Mouse (Mus musculus) splenic B cell, adult 2 months (primary cell): Measurements from ENCODE around the gene Ldlrad2.

Source experiments
- DNase-seq: peaks from one replicate; pipeline ENCODE4 v3.0.0-alpha.2; 2011; ENCODE audit warnings: low read depth, low spot score
- H3K27me3 ChIP-seq: 2 replicates; pipeline ENCODE4 v1.6.1; 2012; ENCODE audit warnings: mild to moderate bottlenecking, low read length, moderate library complexity, mixed read lengths; ENCODE audit not compliant: control insufficient read depth, poor library complexity, insufficient read depth, severe bottlenecking
- H3K36me3 ChIP-seq: 2 replicates; pipeline ENCODE4 v1.6.1; 2012; ENCODE audit warnings: mild to moderate bottlenecking, low read length, moderate library complexity, mixed read lengths; ENCODE audit not compliant: control insufficient read depth, poor library complexity, insufficient read depth, severe bottlenecking

Ldlrad2 gene

DNA sequence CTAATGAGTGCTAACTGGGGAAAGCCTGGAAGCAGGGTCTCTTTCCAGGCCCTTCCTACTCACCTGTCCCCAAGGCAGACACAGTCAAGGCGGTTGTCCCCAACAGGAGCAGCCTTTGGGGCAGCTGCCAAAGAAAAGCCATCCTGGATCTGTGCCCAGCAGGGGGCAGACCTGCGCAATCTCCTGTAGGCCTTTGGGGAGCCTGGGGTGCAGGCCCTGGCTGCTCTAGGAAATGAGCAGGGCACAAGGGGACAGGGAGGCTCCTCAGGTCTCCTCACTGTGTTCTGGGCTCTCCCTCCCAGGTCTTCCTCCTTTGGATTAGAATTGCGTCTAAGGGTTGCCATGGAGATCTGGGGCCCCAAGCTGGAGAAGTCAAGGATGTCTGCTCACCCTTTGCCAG, 7.4 kb upstream of the Ldlrad2 start:
- peak; percentile 62 for DNase-seq
- Histone ChIP-seq H3K36me3 (no peaks in the 10 kb centered on the region), H3K27me3 (no peaks in the 10 kb centered on the region; the same call in 1 of the 2 replicates)

DNA sequence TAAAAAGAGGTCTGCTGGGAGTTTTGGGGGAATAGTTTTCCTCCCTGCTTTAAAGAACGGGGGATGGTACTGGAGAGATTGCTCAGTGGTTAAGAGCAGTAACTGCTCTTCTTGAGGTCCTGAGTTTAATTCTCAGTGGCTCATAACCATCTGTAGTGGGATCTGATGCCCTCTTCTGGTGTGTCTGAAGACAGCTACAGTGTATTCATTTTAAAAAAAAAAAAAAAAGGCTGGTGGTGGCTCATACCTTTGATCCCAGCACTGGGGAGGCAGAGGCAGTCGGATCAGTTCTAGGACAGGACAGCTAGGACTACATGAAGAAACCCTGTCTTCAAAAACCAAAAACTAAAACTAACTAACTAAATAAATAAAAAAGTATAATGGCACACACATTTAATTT, 5.9 kb upstream of the Ldlrad2 start:
- no peaks in the 10 kb centered on the region; the same call in 1 of the 2 replicates for H3K27me3 ChIP-seq
- no peaks in the 10 kb centered on the region for H3K36me3 ChIP-seq
- no peak for DNase-seq

DNA sequence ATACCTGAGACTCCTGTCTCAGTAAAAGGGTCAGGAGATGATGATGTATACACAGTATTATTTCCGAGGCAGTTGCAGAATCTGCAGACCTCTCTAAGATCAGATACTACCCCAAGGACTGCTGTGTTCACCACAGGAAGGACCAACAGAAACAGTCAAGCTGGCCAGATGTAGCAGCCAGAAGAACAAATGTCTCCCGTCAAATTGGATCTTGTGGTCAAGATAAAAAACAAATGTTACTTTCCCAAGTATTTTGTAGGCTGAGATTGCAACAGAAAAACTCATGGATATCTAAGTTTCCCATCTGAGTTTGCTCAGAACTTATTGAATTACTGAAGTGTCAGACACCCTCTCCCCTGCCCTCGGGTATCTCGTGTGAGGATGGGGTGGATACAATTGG, 5.4 kb upstream of the Ldlrad2 start:
- Histone ChIP-seq H3K36me3 (no peaks in the 10 kb centered on the region), H3K27me3 (no peaks in the 10 kb centered on the region; the same call in 1 of the 2 replicates)
- DNase-seq, result no peak

DNA sequence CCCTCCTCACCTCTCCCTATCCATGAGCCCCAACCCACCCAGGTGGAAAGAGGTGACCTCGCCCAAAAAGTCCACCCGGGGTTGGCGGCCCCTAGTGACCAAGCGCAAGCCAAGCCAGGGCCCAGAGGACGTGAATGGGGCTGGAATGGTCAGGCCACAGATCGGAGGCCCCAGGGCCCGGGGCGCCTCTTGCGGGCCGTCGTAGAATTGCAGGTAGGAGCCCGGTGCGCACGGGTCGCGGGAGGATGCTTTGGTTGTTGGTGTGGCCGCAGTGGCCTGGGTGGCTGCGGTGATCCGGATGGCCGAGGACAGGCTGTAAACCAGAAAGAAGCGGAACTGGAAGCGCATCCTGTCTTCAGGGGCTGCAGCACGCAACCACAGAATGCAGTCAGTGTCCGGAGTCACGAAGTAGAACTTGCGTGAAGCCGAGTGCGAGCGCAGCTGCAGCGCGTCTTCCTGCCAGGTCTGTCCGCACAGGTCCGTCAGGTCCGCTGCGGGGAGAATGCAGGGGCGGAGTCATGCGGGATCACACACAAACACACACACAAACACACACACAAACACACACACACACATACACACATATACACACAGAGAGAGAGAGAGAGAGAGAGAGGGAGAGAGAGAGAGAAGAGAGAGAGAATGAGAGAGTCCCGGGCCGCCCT, 3.9 kb upstream of the Ldlrad2 start:
- no peaks in the 10 kb centered on the region; the same call in 1 of the 2 replicates for H3K27me3 ChIP-seq
- peak; percentile 55 for DNase-seq

DNA sequence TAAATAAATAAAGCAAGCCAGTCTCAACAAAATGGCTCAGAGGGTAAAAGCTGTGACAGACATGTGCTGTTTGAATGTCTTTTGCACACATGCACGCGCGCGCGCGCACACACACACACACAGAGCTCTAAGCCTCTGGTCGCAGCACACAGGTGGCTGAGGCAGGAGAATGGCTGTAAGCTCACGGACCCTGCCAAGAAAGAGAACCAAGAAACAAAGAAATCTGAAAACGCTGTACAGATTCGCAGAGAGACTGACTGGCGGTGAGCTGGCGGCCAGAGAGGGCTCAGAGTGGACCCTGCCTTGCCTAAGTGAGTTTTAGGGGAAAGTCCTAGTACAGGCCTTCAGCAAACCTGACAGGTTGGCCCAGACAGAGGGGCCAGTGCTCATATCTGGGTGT, 3.1 kb upstream of the Ldlrad2 start:
- H3K27me3 ChIP-seq, result no peaks in the 10 kb centered on the region; the same call in 1 of the 2 replicates
- no peak for DNase-seq
- H3K36me3 ChIP-seq, result no peaks in the 10 kb centered on the region

More for the DNA sequence above, 3.9 kb upstream of the Ldlrad2 start:
- H3K36me3 ChIP-seq, result no peaks in the 10 kb centered on the region

- no peak for DNase-seq
- H3K36me3 ChIP-seq, result no peaks in the 10 kb centered on the region
- no peaks in the 10 kb centered on the region for H3K27me3 ChIP-seq
Observed at GRCm38 (mm10) chr4:137569873-137570272, 4.5 kb downstream of the Ldlrad2 start.

DNA sequence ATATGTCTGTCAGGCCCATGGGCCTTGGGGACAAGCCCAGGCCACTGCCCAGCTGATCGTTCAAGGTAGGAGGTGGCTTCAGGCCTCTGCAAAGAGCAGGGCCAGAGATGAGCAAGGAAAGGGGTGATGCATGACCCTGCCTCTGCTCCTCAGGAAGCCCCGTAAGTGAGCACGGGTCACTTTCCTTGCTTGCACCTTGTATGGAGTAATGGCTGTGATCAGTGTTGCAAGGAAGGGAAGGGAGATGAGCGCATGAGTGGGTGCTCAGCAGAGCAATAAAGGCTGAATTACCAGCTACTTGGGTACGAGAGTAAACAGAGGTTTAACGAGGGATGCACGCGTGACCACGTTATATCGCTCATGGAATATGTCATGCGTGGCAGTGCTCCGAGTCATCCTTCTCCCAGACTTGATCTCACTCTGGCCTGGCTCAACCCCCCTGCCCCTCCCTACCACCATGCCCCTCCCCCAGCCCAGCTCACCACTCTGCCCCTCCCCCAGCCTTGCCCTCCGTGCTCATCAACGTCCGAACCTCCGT, 17.6 kb downstream of the Ldlrad2 start:
- no peaks in the 10 kb centered on the region for H3K36me3 ChIP-seq
- no peaks in the 10 kb centered on the region for H3K27me3 ChIP-seq
- no peak for DNase-seq

DNA sequence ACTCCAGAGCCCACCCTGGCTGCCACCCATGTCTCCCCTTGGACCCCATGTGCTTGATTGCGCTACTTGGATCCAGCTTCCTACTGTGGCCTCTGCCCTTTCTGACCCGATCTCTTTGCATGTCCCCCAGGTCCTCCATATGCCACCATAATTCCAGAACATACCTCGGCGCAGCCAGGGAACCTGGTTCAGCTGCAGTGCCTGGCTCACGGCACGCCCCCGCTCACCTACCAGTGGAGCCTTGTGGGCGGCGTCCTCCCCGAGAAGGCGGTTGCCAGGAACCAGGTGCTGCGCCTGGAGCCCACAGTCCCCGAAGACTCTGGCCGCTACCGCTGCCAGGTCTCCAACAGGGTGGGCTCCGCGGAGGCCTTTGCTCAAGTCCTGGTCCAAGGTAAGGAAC, 20.9 kb downstream of the Ldlrad2 start:
- no peak for DNase-seq
- no peaks in the 10 kb centered on the region for H3K27me3 ChIP-seq
- no peaks in the 10 kb centered on the region for H3K36me3 ChIP-seq

DNA sequence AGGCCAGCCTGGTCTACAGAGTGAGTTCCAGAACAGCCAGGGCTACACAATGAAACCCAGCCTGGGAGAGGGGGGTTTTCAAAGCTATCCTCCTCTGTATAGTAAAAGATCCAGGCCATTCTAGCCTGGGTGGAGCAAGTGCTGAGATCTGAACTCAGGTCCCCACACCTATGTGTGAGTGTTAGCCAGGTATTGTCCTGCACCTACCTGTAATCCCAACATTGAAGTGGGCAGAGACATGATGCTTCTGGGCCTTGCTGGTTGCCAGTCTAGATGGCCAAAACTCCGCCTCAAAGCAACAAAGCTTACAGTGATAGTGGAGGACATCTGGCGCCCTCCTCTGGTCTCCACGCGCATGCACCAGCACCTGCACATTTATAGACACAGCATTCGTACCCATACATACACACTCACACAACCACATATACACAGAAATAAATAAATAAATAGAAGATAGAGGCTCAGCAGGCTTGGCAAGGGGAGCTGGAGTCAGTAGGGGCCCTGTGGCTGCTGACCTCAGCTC, 28.3 kb downstream of the Ldlrad2 start:
- no peaks in the 10 kb centered on the region for H3K27me3 ChIP-seq
- no peaks in the 10 kb centered on the region for H3K36me3 ChIP-seq
- DNase-seq, result peak; percentile 67

- Histone ChIP-seq H3K36me3 (no peaks in the 10 kb centered on the region), H3K27me3 (no peaks in the 10 kb centered on the region)
- DNase-seq, result no peak
Observed at GRCm38 (mm10) chr4:137545568-137545967, 28.8 kb downstream of the Ldlrad2 start.

DNA sequence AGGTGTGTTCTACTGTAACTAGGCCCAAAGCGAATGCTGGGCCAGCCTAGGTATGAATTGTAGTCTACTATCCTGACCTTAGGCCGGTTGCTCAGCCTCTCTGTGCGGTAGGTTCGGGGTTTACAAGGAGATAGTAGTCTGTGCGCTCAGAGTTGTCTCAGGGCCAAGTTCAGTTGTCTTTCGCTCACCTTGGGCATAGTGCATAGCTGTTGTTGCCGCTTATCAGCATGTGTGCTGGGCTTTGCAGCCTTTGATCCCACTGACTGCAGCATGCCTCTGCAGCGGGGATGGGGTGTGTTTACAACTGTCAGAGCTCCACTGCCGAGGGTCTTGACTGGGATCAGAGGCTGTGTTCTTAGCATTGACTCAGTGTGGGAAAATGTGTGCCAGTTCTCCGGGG, 31.4 kb downstream of the Ldlrad2 start:
- Histone ChIP-seq H3K36me3 (no peaks in the 10 kb centered on the region), H3K27me3 (no peaks in the 10 kb centered on the region)
- no peak for DNase-seq

DNA sequence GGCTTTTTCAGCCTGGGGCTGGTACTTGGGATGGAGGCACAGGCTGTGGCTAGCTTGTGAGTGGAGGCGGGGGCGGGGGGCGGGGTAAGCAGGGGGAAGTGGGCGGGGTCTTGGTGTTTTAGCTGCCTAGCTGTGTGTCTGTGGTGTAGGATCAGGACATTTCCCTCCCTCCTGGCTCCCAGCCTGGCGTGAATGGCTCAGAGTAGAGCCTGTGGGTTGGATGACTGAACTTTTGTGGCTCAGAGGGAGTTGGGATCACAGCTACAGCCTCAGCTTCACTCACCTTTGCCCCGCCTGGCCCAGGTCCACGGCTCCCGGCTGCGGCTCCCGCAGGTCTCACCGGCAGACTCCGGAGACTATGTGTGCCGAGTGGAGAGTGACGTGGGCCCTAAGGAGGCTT, 34.0 kb downstream of the Ldlrad2 start:
- no peak for DNase-seq
- Histone ChIP-seq H3K27me3 (no peaks in the 10 kb centered on the region), H3K36me3 (no peaks in the 10 kb centered on the region)

DNA sequence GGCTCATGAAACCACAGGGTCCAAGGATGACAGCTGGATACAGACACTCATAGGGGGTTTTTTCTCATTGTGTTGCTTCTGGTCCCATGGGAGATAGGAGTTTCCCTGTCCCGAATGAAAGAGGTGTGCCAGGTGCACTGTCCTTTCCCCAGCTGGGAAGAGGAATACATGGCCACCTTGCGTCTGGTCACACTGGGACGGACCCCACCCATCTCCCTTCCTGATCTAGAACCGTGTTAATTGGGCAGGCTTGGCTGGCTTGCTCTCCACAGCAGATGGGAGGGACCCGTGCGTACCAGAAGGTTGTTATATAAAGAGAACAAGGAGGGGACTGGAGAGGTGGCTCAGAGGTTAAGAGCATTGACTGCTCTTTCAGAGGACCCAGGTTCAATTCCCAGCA, 46.5 kb downstream of the Ldlrad2 start:
- H3K36me3 ChIP-seq, result no peaks in the 10 kb centered on the region
- H3K27me3 ChIP-seq, result no peaks in the 10 kb centered on the region
- DNase-seq, result no peak

DNA sequence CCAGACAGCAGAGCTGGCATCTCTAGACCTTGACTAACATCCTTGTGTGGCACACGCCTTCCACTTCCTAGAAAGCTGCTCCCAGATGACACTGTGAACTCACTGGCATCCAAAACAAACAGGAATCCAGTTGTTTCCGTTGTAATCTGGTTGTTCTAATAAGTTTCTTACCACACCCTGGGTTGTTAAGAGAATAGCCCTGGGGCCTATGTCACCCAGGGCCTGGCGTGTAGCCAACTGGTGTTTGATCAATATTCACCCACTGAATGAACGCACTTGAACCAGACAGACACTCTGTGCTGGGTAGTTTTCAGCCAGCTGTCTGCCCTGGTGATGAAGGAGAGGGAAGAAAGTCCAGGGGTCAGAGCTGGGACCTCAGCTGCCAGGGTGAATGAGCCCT, 47.0 kb downstream of the Ldlrad2 start:
- no peak for DNase-seq
- H3K27me3 ChIP-seq, result no peaks in the 10 kb centered on the region
- no peaks in the 10 kb centered on the region for H3K36me3 ChIP-seq

DNA sequence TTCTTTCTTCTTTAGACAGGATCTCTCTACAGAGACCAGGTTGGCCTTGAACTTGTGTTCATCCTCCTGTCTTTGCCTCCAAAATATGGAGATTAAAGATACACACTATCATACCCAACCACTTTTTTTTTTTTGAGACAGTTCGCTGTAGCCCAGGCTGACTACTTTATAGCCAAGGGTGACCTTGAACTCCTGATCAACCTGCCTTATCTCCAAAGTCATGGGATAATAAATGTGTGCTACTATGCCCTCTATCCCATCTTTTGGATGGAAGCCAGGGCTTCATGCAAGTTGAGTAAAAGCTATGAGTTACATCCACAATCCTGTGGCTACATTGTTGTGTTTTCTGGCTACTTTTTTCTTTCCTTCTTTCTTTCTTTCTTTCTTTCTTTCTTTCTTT, 48.9 kb downstream of the Ldlrad2 start:
- Histone ChIP-seq H3K27me3 (no peaks in the 10 kb centered on the region), H3K36me3 (no peaks in the 10 kb centered on the region)
- DNase-seq, result no peak
